Mouse (Mus musculus) kidney, adult 2 months (tissue): ENCODE data around the gene Nup107. TPM values are rescaled to one million over a fixed set of nuclear protein-coding genes. Genes with fewer than 3 reads are reported as not detected.

Source experiments
- DNase-seq: peaks from one replicate; pipeline ENCODE4 v3.0.0; 2021
- H3K27ac ChIP-seq: fragments of 200-500 bp; 2 replicates; pipeline ENCODE4 v1.5.1; 2012; ENCODE audit warnings: low read depth, low read length, control low read depth, inconsistent platforms; ENCODE audit not compliant: insufficient read depth
- H3K27me3 ChIP-seq: fragments of 200-500 bp; replicated peaks from 2 replicates; pipeline ENCODE4 v1.6.1; 2012; ENCODE audit warnings: mild to moderate bottlenecking, moderate library complexity, low read length, inconsistent platforms; ENCODE audit not compliant: control insufficient read depth, insufficient read depth
- H3K36me3 ChIP-seq: fragments of 200-500 bp; 2 replicates; pipeline ENCODE4 v1.6.1; 2012; ENCODE audit warnings: mild to moderate bottlenecking, moderate library complexity, low read length, inconsistent platforms; ENCODE audit not compliant: control insufficient read depth, insufficient read depth
- H3K4me1 ChIP-seq: fragments of 200-500 bp; 2 replicates; pipeline ENCODE4 v1.6.1; 2011; ENCODE audit warnings: low read length; ENCODE audit not compliant: control insufficient read depth, insufficient read depth
- H3K4me3 ChIP-seq: fragments of 200-500 bp; 2 replicates; pipeline ENCODE4 v1.5.1; 2011; ENCODE audit warnings: mild to moderate bottlenecking, low read depth, low read length, control low read depth; ENCODE audit not compliant: insufficient read depth
- CTCF ChIP-seq: fragments of 200-500 bp; conservative IDR thresholded peaks from 2 replicates; pipeline ENCODE4 v1.5.1; 2011; ENCODE audit warnings: low read depth, mild to moderate bottlenecking, control low read depth, low read length, moderate library complexity, mixed read lengths; ENCODE audit not compliant: insufficient read depth, insufficient read length
- POLR2A ChIP-seq: fragments of 200-500 bp; IDR thresholded peaks from one replicate; pipeline ENCODE4 v1.6.1; 2011; ENCODE audit warnings: low read depth, low read length, control low read depth
- WGBS: fragments of 180-500 bp; shearing (Covaris S2); methylation state at CpG from one replicate; pipeline ENCODE4 v1.1.7; 2018; 5-methylcytosine and 5-hydroxymethylcytosine counted together
- polyA plus RNA-seq: library from polyadenylated mRNA; depleted of rRNA; stranded (reverse); fragments of >200 nt; gene quantifications from 2 replicates; pipeline ENCODE4 v1.2.3, GENCODE M21; 2012

Gene Nup107
- polyA plus RNA-seq, 1 experiment = 4.6 TPM

DNA sequence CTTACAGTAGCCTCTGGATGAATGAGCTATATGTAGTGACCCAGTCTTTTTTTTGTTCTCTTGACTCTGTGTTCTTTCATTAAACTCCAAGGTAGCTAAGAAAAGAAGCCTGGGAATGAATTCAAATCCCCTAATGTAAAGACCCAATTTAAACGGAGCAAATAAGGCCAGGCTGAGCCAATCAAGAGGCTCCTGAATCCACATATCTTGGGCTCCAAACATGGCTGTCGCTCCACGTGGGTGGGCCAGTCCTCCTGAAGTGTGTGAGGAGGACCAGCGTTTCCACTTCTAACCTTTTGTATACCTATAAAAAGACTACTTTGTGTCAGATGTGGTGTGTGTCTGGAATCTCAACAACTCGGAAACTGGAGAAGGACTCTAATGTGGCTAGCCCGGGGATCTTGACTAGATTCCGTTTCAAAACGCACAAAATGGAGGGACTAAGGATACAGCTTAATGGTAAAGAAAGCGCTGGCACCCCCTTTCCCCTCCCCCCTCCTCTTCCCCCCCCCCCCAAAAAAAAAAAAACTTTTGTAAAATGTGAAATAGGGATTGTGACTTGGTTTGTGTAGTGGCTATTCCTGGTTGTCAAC, 64.9 kb downstream of the Nup107 start:
- no peak for TF ChIP-seq POLR2A
- no peak for TF ChIP-seq CTCF
- Histone ChIP-seq H3K4me3 (no peak overlapping the region), H3K27me3 (no peaks in the 10 kb centered on the region), H3K27ac (no peak overlapping the region), H3K4me1 (peaks cover 5% of the 10 kb centered on the region; the same call in 1 of the 2 replicates), H3K36me3 (no peaks in the 10 kb centered on the region)
- no peak for DNase-seq
- 83% methylated on average over 9 of the region's 9 CpGs for WGBS

DNA sequence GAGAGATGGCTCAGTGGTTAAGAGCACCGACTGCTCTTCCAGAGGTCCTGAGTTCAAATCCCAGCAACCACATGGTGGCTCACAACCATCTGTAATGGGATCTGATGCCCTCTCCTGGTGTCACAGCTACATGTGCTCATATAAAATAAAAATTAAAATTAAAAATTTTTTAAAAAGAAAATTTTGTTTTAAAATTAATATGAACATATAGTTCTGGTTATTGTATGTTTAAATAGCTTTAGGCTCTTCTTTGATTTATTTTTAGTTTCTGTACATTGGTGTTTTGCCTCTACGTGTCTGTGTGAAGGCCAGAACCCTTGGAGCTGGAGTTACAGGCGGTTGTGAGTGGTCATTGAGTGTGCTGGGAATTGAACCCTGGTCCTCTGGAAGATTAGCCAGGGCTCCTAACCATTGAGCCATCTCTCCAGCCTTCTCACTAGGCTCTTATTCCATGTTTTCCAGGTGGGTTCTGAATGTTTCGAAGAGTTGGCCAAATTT, 65.6 kb downstream of the Nup107 start:
- Histone ChIP-seq H3K27ac (no peak overlapping the region), H3K4me3 (no peak overlapping the region), H3K4me1 (peaks cover 5% of the 10 kb centered on the region; the same call in 1 of the 2 replicates), H3K36me3 (no peaks in the 10 kb centered on the region), H3K27me3 (no peaks in the 10 kb centered on the region)
- 95% methylated on average over 4 of the region's 4 CpGs for WGBS
- TF ChIP-seq CTCF (no peak), POLR2A (no peak)
- DNase-seq = no peak

DNA sequence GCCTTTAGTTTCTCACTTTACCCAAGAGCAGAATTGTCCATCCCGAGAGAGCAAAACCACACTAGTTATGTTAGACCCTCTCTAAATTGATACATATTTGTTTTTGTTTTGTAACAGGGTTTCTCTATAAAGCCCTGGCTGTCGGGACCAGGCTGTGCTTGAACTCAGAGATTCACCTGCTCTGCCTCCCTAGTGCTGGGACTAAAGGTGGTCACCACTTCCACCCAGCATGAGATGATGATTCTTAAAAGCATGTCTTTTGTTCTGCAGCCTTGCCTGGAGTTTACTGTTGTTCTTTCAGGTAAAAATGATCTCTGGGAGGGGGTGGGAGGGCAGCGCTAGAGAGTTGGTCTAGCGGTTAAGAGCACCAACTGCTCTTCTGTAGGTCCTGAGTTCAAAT, 66.2 kb downstream of the Nup107 start:
- Histone ChIP-seq H3K4me3 (no peak overlapping the region), H3K4me1 (0 out of 2 replicates have a peak, but pooled peaks cover under 1% of the 10 kb centered on the region), H3K36me3 (no peaks in the 10 kb centered on the region), H3K27me3 (no peaks in the 10 kb centered on the region), H3K27ac (no peak overlapping the region)
- DNase-seq = no peak
- 92% methylated on average over 4 of the region's 4 CpGs for WGBS
- TF ChIP-seq POLR2A (no peak), CTCF (no peak)

DNA sequence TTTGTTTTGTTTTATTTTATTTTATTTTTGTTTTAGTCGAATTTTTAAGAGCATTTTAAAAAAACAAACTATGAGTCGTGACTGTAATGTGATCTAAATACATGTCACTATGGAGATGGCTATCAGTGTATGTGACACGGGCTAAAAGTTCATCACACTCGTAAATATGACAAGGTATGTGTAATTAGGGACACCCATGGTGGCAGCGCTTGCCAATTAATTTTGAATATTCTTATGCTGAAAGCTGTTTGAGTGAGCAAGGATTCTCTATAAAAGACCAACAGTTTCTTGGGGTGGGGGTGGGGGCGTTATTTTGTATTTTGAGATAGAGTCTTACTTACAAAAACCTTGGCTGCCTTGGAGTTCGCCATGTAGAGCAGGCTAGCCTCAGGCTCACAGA, 66.8 kb downstream of the Nup107 start:
- no peak for DNase-seq
- no peaks in the 10 kb centered on the region for H3K36me3 ChIP-seq
- TF ChIP-seq POLR2A (no peak), CTCF (no peak)
- H3K27me3 ChIP-seq = no peaks in the 10 kb centered on the region
- no peaks in the 10 kb centered on the region for H3K4me1 ChIP-seq
- H3K27ac ChIP-seq = no peak overlapping the region
- no peak overlapping the region for H3K4me3 ChIP-seq
- WGBS = 65% methylated on average over 7 of the region's 7 CpGs

DNA sequence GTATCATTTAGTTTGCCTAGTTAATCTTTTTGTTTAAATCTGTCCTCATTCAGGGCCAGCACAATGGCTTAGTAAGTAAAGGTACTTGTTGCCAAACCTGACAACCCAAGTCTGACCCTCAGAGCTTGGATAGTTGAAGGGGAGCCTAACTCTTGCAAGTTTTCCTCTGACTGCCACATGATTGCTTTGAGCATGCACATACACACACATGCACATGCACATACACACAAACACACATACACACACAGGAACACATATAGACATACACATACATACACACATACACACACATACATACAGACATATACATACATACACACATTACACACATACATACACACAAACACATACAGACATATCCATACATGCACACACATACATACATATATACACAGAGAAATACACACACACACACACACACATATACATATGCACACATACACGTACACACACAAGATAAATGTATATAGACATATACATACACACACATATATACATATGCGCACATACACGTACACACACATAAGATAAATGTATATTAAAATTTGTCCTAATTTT, 67.6 kb downstream of the Nup107 start:
- no peaks in the 10 kb centered on the region for H3K27me3 ChIP-seq
- no peak overlapping the region for H3K27ac ChIP-seq
- no peaks in the 10 kb centered on the region for H3K4me1 ChIP-seq
- no peak for DNase-seq
- H3K4me3 ChIP-seq = no peak overlapping the region
- TF ChIP-seq POLR2A (no peak), CTCF (no peak)
- 91% methylated on average over 3 of the region's 3 CpGs for WGBS
- no peaks in the 10 kb centered on the region for H3K36me3 ChIP-seq

DNA sequence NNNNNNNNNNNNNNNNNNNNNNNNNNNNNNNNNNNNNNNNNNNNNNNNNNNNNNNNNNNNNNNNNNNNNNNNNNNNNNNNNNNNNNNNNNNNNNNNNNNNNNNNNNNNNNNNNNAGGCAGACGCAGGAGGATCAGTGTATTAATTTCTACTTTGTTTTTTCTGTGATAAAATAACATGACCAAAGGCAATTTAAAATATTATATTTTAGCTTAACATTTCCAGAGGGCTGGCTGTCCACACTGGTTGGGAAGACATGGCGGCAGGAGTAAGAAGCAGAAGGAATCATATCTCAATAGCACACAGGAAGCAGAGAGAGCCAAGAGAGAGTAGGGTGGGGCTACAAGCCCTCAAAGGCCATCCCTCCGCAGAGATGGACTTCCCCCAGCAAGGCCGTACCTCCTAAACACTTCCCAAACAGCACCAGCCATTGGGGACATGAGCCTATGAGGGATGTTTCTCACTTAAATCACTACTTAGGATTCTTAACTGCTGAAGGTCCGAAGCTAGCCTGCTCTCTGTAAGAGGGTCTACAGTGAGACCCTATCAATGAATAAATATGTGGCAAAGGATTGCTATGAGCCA, 68.3 kb downstream of the Nup107 start:
- H3K27ac ChIP-seq = no peak overlapping the region
- H3K27me3 ChIP-seq = no peaks in the 10 kb centered on the region
- DNase-seq = no peak
- TF ChIP-seq CTCF (no peak), POLR2A (no peak)
- H3K36me3 ChIP-seq = no peaks in the 10 kb centered on the region
- no peak overlapping the region for H3K4me3 ChIP-seq
- no peaks in the 10 kb centered on the region for H3K4me1 ChIP-seq
- 80% methylated on average over 5 of the region's 5 CpGs for WGBS

DNA sequence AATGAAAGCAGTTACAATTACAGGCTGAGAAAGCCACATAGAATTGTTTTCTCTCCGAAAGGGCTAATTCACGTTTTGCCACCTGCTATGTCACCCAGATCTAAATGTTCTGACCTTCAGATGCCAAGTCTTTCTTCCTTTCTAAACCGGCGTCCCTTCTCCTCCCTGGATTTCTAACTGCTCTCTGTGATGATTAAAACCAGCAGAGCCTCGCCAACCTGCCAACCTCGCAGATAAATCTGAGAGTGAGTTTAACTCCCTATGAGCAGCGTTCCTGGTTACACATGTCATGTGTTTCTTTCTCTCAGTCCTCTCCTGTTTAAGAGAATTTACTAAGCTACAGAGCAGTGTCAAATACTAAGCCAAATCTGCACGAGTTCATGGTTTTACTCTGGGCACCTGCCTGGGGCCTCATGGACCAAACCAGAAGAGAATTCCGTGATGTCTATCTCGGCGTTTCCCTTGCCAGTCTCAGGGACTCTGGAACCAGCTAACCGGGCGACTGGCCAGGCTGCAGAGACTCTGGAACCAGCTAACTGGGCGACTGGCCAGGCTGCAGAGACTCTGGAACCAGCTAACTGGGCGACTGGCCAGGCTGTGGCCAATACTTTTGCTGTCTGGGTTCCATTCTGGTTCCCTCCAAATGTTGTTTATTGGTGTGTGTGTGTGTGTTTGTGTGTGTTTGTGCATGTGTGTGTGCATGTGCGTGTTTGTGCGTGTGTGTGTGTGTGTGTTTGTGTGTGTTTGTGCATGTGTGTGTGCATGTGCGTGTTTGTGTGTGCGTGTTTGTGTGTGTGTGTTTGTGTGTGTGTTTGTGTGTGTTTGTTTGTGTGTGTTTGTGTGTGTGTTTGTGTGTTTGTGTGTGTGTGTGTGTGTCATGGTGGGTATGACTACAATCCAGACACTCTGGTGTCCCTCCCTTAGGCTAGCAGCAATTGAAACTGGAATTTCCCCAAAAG, 74.1 kb downstream of the Nup107 start:
- Histone ChIP-seq H3K4me3 (no peak overlapping the region), H3K4me1 (peaks cover 22% of the 10 kb centered on the region; the same call in 1 of the 2 replicates), H3K27ac (peak overlapping the region; percentile 99), H3K36me3 (no peaks in the 10 kb centered on the region), H3K27me3 (no peaks in the 10 kb centered on the region)
- TF ChIP-seq CTCF = no peak
- TF ChIP-seq POLR2A = no peak
- 35% methylated on average over 19 of the region's 19 CpGs for WGBS
- DNase-seq = peak; percentile 96
